Mouse (Mus musculus) kidney, postnatal 10 days (tissue): ENCODE results near the gene Cnnm3.

Experiments used
- DNase-seq: peaks from one replicate; pipeline ENCODE4 v3.0.0; 2021; ENCODE audit warnings: mixed read lengths

Gene Cnnm3

GRCm38 (mm10) chr1:36511289-36512021 lies at the start of gene Cnnm3:
Cnnm3 (plus strand) TSS chr1:36511867.
- DNase-seq = peak; percentile 100

- DNase-seq = no peak
These were observed 46.0 kb upstream of the Cnnm3 start for GRCm38 (mm10) chr1:36465641-36466160.

GRCm38 (mm10) chr1:36467446-36467845 lies 44.2 kb upstream of the Cnnm3 start:
- DNase-seq = no peak

GRCm38 (mm10) chr1:36469811-36470444 lies 41.7 kb upstream of the Cnnm3 start:
- DNase-seq = no peak

- DNase-seq = peak; percentile 94
These were observed 40.2 kb upstream of the Cnnm3 start, which contains the start of gene Cnnm4 for GRCm38 (mm10) chr1:36471181-36472105. Cnnm4 (plus strand) TSS chr1:36471620.

GRCm38 (mm10) chr1:36472106-36472440 lies 39.6 kb upstream of the Cnnm3 start:
- no peak for DNase-seq

DNA sequence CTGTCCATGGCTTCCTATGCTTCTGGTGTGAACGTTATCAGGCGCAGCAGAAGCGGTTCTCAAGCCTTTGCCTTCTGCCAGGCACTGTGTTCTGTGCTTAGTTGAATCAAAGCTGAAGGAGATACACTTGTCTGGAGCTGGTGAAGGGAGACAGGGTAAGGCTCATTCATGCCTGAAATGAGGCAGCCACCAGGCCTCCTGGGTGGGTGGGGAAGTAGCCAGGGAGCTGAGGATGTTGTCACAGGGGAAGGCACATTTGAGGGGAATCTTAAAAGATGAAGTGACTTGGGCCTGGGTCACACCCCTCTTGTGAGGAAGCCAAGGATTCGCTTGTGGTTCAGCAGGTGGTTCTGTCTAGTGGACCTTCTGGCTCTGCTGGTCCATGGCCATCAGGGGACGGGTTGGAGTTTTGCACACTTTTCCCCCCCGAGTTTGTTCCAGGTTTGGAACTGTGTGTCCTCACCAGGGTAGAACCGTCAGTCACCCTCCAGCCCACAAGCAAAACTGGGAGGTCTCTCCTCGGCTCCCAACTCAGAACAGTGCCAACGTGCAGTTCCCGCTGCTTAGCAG lies 38.4 kb upstream of the Cnnm3 start:
- DNase-seq = no peak

DNA sequence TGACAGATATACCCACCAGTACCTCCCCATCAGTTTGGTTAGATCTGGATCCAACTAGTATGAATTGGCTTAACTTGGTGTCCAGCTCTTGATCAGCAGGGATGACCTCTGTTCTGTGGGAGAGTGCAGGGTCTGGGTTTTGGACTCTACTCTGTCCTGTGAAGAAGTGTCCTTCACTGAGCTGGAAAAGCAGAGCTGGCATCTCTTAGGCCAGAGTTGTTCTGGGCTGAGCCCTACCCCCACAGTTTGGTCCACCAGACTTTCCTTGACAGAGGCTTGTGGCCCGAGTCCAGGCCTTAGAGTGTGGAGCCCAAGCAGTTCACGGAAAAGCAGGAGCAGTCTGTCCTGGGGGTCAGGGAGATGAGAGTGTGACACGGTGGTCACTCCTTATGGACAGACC lies 37.0 kb upstream of the Cnnm3 start:
- DNase-seq = peak; percentile 55

DNA sequence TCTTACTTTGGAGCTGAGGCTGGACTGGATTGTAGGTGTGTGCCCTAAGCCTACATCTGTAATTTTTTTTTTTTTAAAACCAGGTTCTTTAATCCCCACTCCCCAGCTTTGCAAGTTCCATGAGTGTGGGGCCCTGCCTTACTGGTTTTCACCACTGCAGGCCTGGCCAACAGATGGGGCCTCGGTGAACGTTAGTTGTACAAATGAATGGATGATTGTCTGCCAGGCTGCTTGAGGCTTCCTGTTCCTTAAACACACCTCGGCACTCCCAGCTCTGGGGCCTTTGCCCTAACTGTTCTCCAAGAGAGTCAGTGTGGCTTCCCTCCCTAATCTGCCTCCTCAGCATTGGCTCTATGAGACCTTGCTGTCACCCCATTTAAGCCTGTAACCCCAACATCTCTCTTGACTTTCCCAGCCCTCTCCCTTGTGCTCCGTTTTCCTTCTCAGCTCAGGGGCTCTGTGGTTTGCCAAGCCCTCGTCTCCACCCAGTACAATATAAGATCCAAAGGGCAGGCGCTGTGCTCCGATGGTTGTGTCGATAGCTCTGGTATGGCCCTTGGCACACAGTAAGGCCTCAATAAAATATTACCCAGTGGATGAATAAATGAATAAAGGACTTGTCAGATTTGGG lies 36.1 kb upstream of the Cnnm3 start:
- no peak for DNase-seq

- DNase-seq = peak; percentile 30
These were observed 35.2 kb upstream of the Cnnm3 start for GRCm38 (mm10) chr1:36476426-36476825.

GRCm38 (mm10) chr1:36478343-36478795 lies 33.3 kb upstream of the Cnnm3 start:
- DNase-seq = peak; percentile 60

- DNase-seq = no peak
These were observed 31.5 kb upstream of the Cnnm3 start for GRCm38 (mm10) chr1:36479903-36480899.

GRCm38 (mm10) chr1:36483825-36484224 lies 27.8 kb upstream of the Cnnm3 start:
- DNase-seq = no peak

- DNase-seq = no peak
These were observed 26.6 kb upstream of the Cnnm3 start for GRCm38 (mm10) chr1:36485080-36485479.

DNA sequence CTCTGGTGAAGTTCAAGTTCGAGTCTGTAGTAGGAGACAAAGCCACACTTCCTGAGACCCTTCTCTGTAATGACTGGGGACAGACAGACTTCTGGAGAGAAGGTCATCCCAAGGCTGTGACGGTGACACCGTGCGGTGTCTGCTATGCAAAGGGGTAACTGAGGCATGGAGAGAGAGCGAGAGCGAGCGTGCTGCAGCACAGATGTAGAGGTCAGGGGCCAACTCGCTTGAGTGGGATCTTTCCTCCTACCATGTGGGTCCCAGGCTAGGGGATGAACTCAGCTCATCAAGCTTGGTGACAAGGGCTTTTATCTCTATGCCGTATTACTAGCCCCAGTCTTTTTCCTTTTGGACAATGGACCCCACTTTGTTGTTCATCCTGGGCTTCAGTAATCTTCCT lies 24.6 kb upstream of the Cnnm3 start:
- DNase-seq = no peak

- DNase-seq = no peak
These were observed 22.0 kb upstream of the Cnnm3 start for GRCm38 (mm10) chr1:36489661-36490060.

GRCm38 (mm10) chr1:36492416-36493139 lies 19.1 kb upstream of the Cnnm3 start:
- peak; percentile 83 for DNase-seq

DNA sequence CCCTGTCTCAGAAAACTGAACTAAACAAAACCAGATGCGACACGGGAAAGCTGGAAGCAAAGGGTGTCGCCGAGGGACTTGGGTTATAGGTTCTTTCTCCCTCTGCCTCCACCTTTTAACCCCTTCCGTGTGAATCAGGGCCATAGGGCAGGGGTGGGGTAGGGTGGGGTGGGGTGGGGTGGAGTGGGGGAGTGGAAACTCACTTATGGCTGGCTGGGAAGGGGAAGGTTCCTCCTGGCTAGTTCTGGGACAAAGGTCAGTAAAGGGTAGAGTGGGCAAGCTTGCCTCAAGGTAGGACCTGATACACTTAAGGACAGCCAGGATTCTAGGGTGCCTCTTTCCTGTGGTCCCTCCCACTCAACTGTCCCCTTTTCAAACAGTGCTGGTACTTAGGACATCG lies 18.4 kb upstream of the Cnnm3 start:
- DNase-seq = no peak

GRCm38 (mm10) chr1:36496719-36497118 lies 14.9 kb upstream of the Cnnm3 start:
- peak; percentile 50 for DNase-seq

DNA sequence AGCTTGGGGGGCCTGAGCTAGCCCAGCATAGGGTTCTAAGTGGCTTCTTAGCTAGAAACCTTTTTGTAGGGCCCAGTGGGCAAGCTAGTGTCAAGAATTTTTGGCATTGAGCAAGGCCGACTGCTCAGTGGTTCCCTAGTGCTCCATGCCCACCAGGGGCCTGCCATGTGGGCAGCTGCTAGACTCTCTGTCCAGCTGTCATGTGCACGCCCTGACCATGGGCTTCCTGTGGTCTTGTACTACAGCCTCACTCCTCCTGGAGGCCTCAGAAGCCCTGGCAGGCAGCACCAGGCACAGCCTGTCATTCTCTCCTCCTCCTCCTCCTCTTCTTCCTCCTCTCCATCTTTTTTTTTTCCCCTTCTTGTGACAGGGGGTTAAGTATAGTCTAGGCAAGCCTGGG lies 14.4 kb upstream of the Cnnm3 start:
- no peak for DNase-seq
